Mouse (Mus musculus): ENCODE data around the gene Slc7a6os. TPM values are rescaled to one million over a fixed set of nuclear protein-coding genes. Genes with fewer than 3 reads are reported as not detected.

The Slc7a6os gene
- total RNA-seq, 4 experiments from 2014 or later, result 7.1 to 9.8 (median 8.1) TPM

DNA sequence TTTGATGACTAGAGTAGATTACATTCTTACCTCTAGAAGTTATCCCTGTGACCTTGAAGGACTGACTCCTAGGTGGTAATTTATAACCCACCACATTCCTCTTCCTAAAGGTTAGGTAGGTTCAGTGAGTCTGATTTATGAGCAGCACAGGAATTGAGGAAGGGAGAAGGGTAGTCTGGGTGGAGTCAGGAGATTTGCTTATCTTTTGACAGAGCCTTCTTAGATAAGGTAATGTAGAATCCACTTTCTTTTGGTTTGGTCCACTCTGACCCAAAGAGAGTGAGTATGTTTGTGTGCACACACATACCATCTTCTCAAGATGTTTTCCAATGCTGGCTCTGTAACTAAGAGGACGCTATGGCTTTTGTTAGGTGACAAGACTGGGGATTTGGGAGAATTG is 33.1 kb downstream of the Slc7a6os start:
- DNase-seq (ENCODE audit: low spot score in 2 of 2), result no peak

GRCm38 (mm10) chr8:106176891-106177290 is 33.8 kb downstream of the Slc7a6os start:
- DNase-seq (ENCODE audit: low spot score in 2 of 2), result no peak

- DNase-seq (ENCODE audit: low spot score in 2 of 2), result no peak
Observed at GRCm38 (mm10) chr8:106173566-106173965, 37.2 kb downstream of the Slc7a6os start.

DNA sequence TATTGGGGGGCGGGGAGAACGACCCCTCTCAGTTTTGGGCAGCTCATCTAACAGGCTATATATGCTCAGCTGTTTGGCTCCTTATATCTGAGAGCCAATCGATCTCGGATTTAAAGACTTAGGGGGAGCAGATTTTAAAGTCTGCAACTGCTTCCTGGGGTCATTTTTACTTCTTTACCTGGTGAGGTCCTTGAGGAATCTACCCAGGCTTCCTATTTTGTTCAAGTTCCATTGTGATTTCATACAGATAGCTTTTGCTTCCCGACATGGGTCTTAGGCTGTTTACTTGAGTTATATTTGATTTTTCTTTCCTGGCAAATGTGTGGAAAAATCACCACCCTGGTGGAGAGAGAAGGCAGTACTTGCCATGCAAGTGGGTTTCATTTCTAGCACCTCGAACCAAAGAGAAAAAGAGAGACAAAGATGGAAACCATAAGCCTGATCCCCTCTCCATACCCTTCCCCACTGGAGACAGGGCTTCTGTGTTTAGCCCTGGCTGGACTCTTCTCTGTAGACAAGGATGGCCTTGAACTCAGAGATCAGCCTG is 40.7 kb downstream of the Slc7a6os start:
- no peak for DNase-seq (ENCODE audit: low spot score in 2 of 2)

DNA sequence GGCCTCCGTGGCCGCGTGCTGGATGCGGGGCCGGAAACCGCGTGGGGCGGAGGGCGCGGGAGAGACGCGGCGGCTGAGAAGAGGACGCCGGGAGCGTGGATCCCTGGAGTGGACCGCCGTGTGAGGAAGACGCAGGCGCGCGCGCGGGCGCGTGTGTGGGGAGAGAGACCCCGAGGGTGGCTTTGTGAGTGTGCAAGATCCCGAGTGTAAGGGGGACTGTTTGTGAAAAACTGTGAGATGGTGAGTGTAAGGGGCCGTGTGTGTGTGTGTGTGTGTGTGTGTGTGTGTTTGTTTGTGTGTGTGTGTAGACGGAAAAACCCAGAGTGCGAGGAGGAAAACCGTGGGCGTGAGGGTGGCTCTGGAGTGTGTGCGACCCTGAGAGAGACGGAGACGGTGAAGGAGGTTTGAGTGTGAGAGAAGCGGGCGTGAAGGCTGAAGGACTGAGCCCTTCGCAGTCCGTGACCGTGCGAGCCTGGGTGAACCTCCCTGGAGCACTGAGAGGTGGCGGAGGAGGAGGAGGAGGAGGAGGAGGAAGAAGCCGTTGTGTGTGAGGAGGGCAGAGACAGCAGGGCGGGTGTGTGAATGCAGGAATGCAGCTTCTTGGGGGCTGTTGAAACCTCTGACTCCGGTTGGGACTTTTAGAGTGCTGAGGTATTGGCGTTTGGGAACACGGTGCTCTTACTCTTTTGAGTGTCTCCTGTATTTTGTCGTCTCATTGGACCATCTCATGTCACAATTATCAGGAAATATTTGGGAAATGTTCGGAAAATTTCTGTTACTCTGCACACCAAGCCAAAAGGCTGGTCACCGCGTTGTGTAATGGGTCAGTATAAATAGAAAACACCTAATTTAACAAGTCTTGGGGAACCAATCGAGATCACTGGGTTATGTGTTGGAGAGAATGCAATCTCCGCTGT is 41.5 kb downstream of the Slc7a6os start:
- DNase-seq (ENCODE audit: low spot score in 2 of 2), result no peak

DNA sequence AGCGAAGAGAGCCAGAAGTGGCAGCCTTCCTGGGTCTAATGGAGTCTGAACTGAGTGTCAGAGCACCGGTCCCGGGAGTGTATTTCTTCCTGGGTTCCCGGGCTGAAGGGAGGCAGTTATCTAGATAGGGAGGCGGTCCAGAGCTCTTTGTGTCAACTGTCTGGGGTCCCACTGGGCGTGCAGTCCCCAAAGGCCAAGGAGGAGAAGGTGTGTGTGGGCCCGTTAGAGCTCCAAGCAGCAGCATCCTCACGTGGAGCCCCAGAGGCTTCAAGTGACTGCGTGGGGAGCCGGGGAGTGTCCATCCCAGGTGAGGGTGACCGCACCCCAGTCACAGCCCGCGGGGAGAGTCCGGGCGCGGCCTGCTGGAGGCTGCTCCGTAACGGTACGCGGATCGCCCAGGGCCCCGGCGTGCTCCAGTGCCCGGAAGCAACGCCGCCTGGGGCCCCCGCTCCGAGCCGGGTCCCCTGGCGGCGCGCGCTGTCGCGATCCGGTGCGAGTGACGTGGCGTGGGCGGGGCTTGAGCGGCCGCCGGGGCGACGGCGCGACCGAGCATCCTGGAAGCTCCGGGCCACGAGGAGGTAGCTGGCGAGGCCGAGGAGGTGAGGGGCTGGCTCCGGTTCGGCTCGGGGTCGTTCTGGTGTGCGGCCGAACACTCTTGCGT is 42.2 kb downstream of the Slc7a6os start, which contains the start of gene Slc7a6:
Gene Slc7a6, plus strand, starts transcription at position 502 of the 661 bp plus-strand sequence.
- DNase-seq (ENCODE audit: low spot score in 2 of 2), result peak; percentile 62 to 74

DNA sequence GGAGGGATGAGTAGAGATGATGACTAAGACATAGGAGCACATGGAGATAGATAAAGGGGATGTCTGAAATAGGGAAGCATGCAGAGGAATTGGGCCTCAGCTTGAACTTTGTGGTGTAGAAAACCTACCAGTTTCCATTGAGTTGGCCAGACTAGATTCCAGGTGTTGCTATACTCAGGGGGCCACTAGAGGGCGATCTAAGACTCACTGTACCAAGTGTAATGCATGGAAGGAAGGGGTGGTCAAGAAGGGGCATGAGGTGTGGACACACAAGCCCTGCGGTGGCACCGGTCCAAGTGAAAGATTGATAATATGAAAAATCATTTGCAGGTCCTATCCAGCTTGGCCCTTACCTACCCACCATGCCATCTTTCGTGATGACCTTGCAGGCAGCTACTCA is 45.3 kb downstream of the Slc7a6os start:
- peak; percentile 58 to 64 for DNase-seq (ENCODE audit: low spot score in 2 of 2)

GRCm38 (mm10) chr8:106163251-106163650 is 47.5 kb downstream of the Slc7a6os start:
- no peak for DNase-seq (ENCODE audit: low spot score in 2 of 2)

GRCm38 (mm10) chr8:106159876-106160275 is 50.9 kb downstream of the Slc7a6os start:
- no peak for DNase-seq (ENCODE audit: low spot score in 2 of 2)

GRCm38 (mm10) chr8:106158381-106158780 is 52.4 kb downstream of the Slc7a6os start:
- peak in 1 of 2 experiments; percentile 45 for DNase-seq (ENCODE audit: low spot score in 2 of 2)

- no peak for DNase-seq (ENCODE audit: low spot score in 2 of 2)
Observed at GRCm38 (mm10) chr8:106157419-106157818, 53.3 kb downstream of the Slc7a6os start.

- no peak for DNase-seq (ENCODE audit: low spot score in 2 of 2)
Observed at GRCm38 (mm10) chr8:106152876-106153275, 57.9 kb downstream of the Slc7a6os start.

DNA sequence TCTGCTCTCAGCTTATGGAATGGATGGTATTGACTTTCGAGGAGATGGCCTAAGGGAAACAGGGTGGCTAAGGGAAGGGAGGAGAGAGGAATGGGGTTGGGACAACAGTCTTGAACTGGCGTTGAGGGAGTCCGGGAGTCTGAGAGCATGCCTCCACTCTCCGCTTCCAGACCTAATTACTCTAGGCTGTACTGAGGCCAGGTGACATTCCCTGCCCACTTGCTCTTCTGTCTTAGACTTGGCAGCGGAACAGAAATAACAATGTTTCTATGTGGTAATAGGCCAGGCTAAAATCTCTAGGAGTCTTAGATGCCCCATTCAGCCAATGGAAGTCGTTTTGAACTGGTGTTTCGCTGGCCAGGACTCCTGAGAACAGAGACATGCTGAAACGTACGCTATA is 59.7 kb downstream of the Slc7a6os start:
- DNase-seq (ENCODE audit: low spot score in 2 of 2), result no peak

Other genes with a start within 250 kb of the Slc7a6os start
- 10 to 100 TPM; 11.8 to 12.7 (median 12.0) TPM for gene Slc12a4, start 244.8 kb downstream of the Slc7a6os start, total RNA-seq (2022)
- gene Dpep3, start 231.5 kb downstream of the Slc7a6os start, total RNA-seq (2022), result not detected
- 10 to 100 TPM; 10.3 to 12.7 (median 10.8) TPM for gene Dus2, start 219.6 kb downstream of the Slc7a6os start, total RNA-seq (2022)
- not detected for gene Dpep2nb, start 205.0 kb downstream of the Slc7a6os start, total RNA-seq (2022)
- 10 to 100 TPM; 11.2 to 13.1 (median 11.7) TPM for gene Ddx28, start 199.1 kb downstream of the Slc7a6os start, total RNA-seq (2022)
- gene Nfatc3, start 152.1 kb downstream of the Slc7a6os start, total RNA-seq (2022), result 10 to 100 TPM; 23.6 to 30.5 (median 25.5) TPM
- gene Esrp2, start 74.0 kb downstream of the Slc7a6os start, total RNA-seq (2022), result not detected
- 1 to 10 TPM; 3.3 to 5.6 (median 4.0) TPM for gene Pla2g15, start 60.5 kb downstream of the Slc7a6os start, total RNA-seq (2022)
- 10 to 100 TPM in 2 of 4 experiments, 1 to 10 TPM in 2; 7.2 to 11.4 (median 9.3) TPM for gene Slc7a6, start 42.1 kb downstream of the Slc7a6os start, total RNA-seq (2022)
- 10 to 100 TPM; 31.1 to 36.8 (median 34.2) TPM for gene Prmt7, start within 50 bp of the Slc7a6os start, total RNA-seq (2022)
- gene Smpd3, start 127.1 kb upstream of the Slc7a6os start, total RNA-seq (2022), result 1 to 10 TPM in 1 of 4 experiments, under 1 TPM in 3; 0.53 to 1.0 (median 0.74) TPM
- gene Zfp90, start 204.4 kb upstream of the Slc7a6os start, total RNA-seq (2022), result 1 to 10 TPM in 2 of 4 experiments, under 1 TPM in 2; 0.63 to 1.1 (median 0.87) TPM